Mouse (Mus musculus) embryonic fibroblast, embryonic 13.5 days (primary cell): Measurements from ENCODE around the gene Exoc6b. TPM values are rescaled to one million over a fixed set of nuclear protein-coding genes. Genes with fewer than 3 reads are reported as not detected.

Source experiments
- H3K27ac ChIP-seq: 2 replicates; pipeline ENCODE4 v1.5.1; 2012; ENCODE audit warnings: low read length, control low read depth, inconsistent platforms; ENCODE audit not compliant: insufficient read depth
- H3K4me1 ChIP-seq: 2 replicates; pipeline ENCODE4 v1.6.1; 2011; ENCODE audit warnings: low read length; ENCODE audit not compliant: control insufficient read depth, insufficient read depth
- H3K4me3 ChIP-seq: 2 replicates; pipeline ENCODE4 v1.5.1; 2011; ENCODE audit warnings: mild to moderate bottlenecking, control low read depth, low read length; ENCODE audit not compliant: insufficient read depth
- CTCF ChIP-seq: IDR thresholded peaks from 2 replicates; pipeline ENCODE4 v1.5.1; 2011; ENCODE audit warnings: mild to moderate bottlenecking, control low read depth, low read length, moderate library complexity, borderline replicate concordance; ENCODE audit not compliant: insufficient read depth
- POLR2A ChIP-seq: IDR thresholded peaks from 2 replicates; pipeline ENCODE4 v1.6.1; 2011; ENCODE audit warnings: low read depth, mild to moderate bottlenecking, control low read depth, low read length, moderate library complexity
- polyA plus RNA-seq: library from polyadenylated mRNA; stranded (reverse); fragments of >200 nt; gene quantifications from 2 replicates; pipeline ENCODE4 v1.2.4, GENCODE M21; 2011; ENCODE audit warnings: low read depth; ENCODE audit not compliant: missing spikeins, insufficient read length

Exoc6b gene
- polyA plus RNA-seq, 1 experiment, result 34.0 TPM

GRCm38 (mm10) chr6:84697474-84698287, 371.6 kb downstream of the Exoc6b start:
- Histone ChIP-seq H3K4me3 (no peak overlapping the region), H3K4me1 (peaks cover 2% of the 10 kb centered on the region; the same call in 1 of the 2 replicates), H3K27ac (no peak overlapping the region)
- TF ChIP-seq CTCF, result no peak
- no peak for TF ChIP-seq POLR2A

DNA sequence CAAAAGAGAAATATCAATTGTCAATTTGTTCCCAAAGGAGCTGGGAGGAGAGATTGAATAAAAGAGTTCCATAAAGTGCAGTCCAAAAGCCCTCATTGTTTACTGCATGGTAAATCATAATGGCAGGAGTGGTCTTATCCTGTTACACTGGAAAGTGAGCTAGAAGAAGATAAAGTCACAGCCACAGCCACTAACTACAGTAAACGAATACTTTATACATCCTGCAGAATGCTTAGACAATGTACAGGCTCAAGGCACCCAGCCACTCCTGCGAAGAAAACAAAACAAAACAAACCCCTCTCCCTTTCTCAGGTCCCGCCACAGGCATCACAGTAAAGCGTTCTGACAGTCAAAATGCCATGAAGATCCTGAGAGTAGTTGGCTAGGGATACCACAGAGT, 375.5 kb downstream of the Exoc6b start:
- Histone ChIP-seq H3K4me1 (peaks cover 2% of the 10 kb centered on the region; the same call in 1 of the 2 replicates), H3K4me3 (no peak overlapping the region), H3K27ac (no peak overlapping the region)
- TF ChIP-seq POLR2A, result no peak
- TF ChIP-seq CTCF, result no peak

DNA sequence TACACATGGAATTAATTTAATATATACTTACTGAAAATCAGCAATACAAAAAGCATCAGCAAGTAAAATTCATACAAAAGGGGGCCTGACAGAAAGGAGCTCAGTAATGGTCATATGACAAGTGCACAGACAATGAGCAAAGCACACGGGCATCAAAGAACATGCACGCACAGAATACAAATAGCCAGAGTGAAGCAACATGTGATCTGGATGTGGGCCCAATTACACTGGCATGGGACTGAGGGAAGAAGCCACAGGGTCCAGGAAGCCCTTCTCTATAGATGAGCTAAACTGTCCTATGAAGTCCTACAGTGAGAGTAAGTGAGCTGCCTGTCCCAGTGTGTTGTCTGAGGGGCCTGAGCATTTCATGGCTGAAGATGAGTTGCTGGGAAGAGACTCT, 376.1 kb downstream of the Exoc6b start:
- H3K27ac ChIP-seq, result no peak overlapping the region
- no peak for TF ChIP-seq POLR2A
- TF ChIP-seq CTCF, result no peak
- no peak overlapping the region for H3K4me3 ChIP-seq
- peaks cover 2% of the 10 kb centered on the region; the same call in 1 of the 2 replicates for H3K4me1 ChIP-seq

DNA sequence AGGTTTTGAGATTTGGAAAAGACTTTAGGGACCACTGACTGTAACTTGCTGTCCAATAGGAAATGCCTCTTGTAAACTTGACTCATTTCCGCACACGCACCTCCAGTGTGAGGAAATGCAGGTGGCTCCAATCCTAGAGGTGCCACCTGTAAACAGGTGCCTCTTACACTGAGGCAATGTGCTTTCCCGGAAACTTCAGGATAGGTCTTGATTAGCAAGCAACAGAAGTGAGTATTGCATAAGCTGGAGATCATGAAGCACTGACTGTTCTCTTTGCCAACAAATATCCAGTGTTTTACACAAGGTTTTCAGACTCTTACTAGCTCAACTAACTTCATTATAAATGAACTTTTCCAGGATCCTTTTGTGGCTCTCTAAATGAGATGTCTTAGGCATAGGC, 377.4 kb downstream of the Exoc6b start:
- Histone ChIP-seq H3K4me1 (no peaks in the 10 kb centered on the region), H3K4me3 (no peak overlapping the region), H3K27ac (no peak overlapping the region)
- no peak for TF ChIP-seq CTCF
- TF ChIP-seq POLR2A, result no peak

DNA sequence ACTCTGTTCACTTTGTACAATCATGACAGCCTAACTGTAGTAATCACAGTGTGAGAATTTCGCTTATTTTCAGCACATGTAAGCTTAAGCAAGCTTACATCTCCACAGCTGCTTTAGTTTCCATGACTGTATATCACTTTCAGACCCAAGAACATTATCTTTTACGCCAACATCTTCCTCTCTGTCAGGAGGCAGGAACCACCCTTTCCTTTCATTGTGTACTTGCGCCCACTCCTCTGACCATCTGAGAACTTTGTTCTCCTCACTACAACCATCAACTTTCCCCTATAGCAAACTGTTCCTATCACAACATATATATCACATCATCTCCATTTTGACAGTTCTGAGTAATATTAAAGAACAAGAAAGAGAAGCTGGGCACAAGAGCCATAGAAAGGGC, 391.5 kb downstream of the Exoc6b start:
- TF ChIP-seq CTCF (no peak), POLR2A (no peak)
- H3K27ac ChIP-seq, result no peak overlapping the region
- no peak overlapping the region for H3K4me3 ChIP-seq
- H3K4me1 ChIP-seq, result no peaks in the 10 kb centered on the region

DNA sequence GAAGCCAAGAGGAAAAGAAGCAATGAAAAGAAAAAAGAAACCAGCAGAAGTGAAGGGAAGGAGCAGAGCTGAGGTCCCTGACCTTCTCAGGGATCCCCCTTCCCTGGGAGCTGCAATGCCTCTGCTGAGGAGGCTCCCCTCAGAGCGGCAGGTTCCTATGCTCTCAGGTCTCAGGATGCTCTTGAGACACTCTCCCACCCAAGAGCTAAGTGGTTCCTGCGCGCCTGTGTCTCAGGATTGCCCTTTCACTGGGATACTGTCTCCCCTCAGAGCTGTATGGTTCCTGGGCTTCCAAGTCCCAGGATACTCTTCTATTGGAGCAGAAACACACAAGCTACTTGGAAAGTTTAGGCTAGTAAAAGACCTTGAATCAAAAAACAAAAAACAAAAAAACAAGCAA, 394.4 kb downstream of the Exoc6b start:
- Histone ChIP-seq H3K4me3 (no peak overlapping the region), H3K4me1 (no peaks in the 10 kb centered on the region), H3K27ac (no peak overlapping the region)
- TF ChIP-seq POLR2A, result no peak
- no peak for TF ChIP-seq CTCF

DNA sequence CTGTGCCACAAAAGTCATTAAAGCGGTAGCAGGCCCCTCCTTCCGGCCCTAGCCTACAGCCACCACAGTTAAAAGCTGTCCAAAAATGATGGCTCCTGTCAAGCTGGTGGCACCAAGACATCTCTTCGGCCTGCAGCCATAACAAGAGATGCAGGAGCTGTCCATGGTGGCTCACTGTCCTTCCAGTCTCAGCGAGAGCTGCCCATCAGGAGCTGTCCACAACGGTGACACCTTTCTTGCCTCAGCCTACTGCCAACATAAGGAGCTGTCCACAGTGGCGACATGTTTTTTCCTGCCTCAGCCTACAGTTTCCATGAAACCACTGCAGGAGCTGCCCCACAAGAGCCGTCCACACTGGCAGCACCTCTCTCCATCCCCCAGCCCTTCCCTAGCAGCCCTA, 395.2 kb downstream of the Exoc6b start:
- Histone ChIP-seq H3K4me1 (no peaks in the 10 kb centered on the region), H3K27ac (no peak overlapping the region), H3K4me3 (no peak overlapping the region)
- TF ChIP-seq POLR2A, result no peak
- TF ChIP-seq CTCF, result no peak

- H3K4me3 ChIP-seq, result no peak overlapping the region
- H3K27ac ChIP-seq, result no peak overlapping the region
- no peak for TF ChIP-seq CTCF
- TF ChIP-seq POLR2A, result no peak
- H3K4me1 ChIP-seq, result no peaks in the 10 kb centered on the region
Measured at GRCm38 (mm10) chr6:84661451-84662112, 407.7 kb downstream of the Exoc6b start.

DNA sequence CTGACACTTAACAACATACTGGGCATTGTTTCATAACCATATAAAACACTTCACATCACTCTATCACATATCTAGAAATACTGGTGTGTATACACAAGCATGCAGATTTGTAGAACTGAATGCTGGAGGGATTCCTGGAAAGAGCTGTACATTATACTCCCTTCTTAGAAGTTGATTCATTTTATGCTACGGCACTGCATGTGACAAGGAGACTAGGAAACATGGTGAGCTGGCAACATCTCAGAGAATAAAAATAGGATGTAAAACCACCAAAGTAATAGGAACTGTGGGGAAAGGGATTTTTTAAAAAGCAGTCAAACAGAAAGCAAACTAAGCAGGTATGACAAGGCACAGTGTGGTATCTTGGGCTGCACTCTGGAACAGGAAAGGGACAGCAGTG, 408.3 kb downstream of the Exoc6b start:
- Histone ChIP-seq H3K27ac (no peak overlapping the region), H3K4me1 (no peaks in the 10 kb centered on the region), H3K4me3 (no peak overlapping the region)
- TF ChIP-seq POLR2A, result no peak
- no peak for TF ChIP-seq CTCF

DNA sequence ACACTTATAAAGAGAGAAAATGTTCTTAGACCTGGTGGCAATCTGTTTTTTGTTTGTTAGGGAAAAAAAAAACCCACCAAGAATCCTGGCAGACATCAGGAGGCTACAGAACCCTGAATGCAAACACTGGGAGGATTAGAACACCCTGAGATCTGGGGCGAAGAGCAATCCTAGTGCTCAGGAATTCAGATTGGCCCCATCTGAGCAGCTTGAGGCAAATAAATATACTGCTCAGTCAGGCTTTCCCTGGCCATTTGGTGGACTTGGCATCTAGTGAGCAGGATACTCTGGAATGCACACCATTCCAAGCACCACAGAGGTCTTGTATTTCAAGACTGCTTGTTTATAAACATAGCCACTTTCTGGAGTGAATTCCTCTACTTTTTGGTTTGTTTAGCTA, 412.2 kb downstream of the Exoc6b start:
- no peak overlapping the region for H3K27ac ChIP-seq
- no peaks in the 10 kb centered on the region for H3K4me1 ChIP-seq
- TF ChIP-seq POLR2A, result no peak
- no peak overlapping the region for H3K4me3 ChIP-seq

DNA sequence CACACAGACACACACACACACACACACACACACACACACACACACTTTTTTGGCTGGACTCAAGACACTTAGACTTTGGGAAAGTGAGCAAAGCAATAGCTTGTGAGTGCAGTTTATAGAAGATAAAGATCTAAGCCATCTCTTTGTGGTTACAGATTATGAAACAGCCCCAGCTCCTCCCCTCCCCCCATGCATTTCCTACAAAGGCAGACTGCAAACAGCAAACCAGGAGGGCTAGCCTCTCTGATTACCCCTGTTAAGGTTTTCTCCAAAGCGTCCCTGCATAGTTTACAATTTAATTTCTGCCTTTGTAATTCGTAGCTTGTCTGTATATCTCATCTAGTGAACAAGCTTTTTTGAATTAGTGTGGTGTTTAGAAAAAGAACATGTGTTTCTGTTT, 412.6 kb downstream of the Exoc6b start:
- Histone ChIP-seq H3K4me1 (no peaks in the 10 kb centered on the region), H3K27ac (no peak overlapping the region), H3K4me3 (no peak overlapping the region)
- no peak for TF ChIP-seq POLR2A
- TF ChIP-seq CTCF, result no peak
